Mouse (Mus musculus) hindbrain, embryonic 15.5 days (tissue): ENCODE measurements at regions not wholly inside any gene's neighbourhood (a gene's known extent, or its start where the extent isn't known, plus 50 kb on each side); places are given as distances from the start of the nearest gene placed in this dataset.

ENCODE experiments used
- ATAC-seq: fragments of 200-750 bp; cut with Nextera tagmentation; 2 replicates; pipeline ENCODE4 v1.8.0; 2017; ENCODE audit warnings: low read depth, moderate number of reproducible peaks, moderate TSS enrichment; ENCODE audit not compliant: low FRiP score
- H3K27ac ChIP-seq: fragments of 300-500 bp; sonication (generic); replicated peaks from 2 replicates; pipeline ENCODE4 v1.5.1; 2015; ENCODE audit warnings: mild to moderate bottlenecking, inconsistent platforms
- H3K27me3 ChIP-seq: fragments of 300-500 bp; sonication (generic); 2 replicates; pipeline ENCODE4 v1.6.1; 2015; ENCODE audit warnings: control low read depth, inconsistent platforms
- H3K36me3 ChIP-seq: fragments of 300-500 bp; sonication (generic); 2 replicates; pipeline ENCODE4 v1.6.1; 2015; ENCODE audit warnings: control low read depth, inconsistent platforms
- H3K4me1 ChIP-seq: fragments of 300-500 bp; sonication (generic); replicated peaks from 2 replicates; pipeline ENCODE4 v1.6.1; 2015; ENCODE audit warnings: control low read depth, inconsistent platforms
- H3K4me2 ChIP-seq: fragments of 300-500 bp; sonication (generic); 2 replicates; pipeline ENCODE4 v1.6.1; 2015; ENCODE audit warnings: moderate library complexity, mild to moderate bottlenecking, inconsistent platforms
- H3K4me3 ChIP-seq: fragments of 300-500 bp; sonication (generic); 2 replicates; pipeline ENCODE4 v1.5.1; 2015; ENCODE audit warnings: mild to moderate bottlenecking, inconsistent platforms
- H3K9ac ChIP-seq: fragments of 300-500 bp; sonication (generic); 2 replicates; pipeline ENCODE4 v1.6.1; 2015; ENCODE audit warnings: inconsistent platforms
- H3K9me3 ChIP-seq: fragments of 300-500 bp; sonication (generic); 2 replicates; pipeline ENCODE4 v1.6.1; 2016; ENCODE audit warnings: control low read depth, inconsistent platforms
- WGBS: fragments of 180-500 bp; shearing (Covaris S2); methylation state at CpG from one replicate; pipeline ENCODE4 v1.1.7; 2015; 5-methylcytosine and 5-hydroxymethylcytosine counted together

GRCm38 (mm10) chr16:21369569-21370512 lies 53.1 kb upstream of the Vps8 start:
- Histone ChIP-seq H3K9ac (no peak overlapping the region), H3K4me2 (no peak overlapping the region), H3K4me3 (no peak overlapping the region), H3K27ac (no peak overlapping the region), H3K27me3 (no peaks in the 10 kb centered on the region), H3K4me1 (peaks cover 8% of the 10 kb centered on the region), H3K9me3 (no peaks in the 10 kb centered on the region), H3K36me3 (no peaks in the 10 kb centered on the region)
- ATAC-seq = no peak
- WGBS = 76% methylated on average over 12 of the region's 12 CpGs
